Mouse (Mus musculus) layer of hippocampus, adult 11-12 months (tissue): ENCODE measurements at regions not wholly inside any gene's neighbourhood (a gene's known extent, or its start where the extent isn't known, plus 50 kb on each side); places are given as distances from the start of the nearest gene placed in this dataset.

ENCODE experiments used
- DNase-seq: peaks from one replicate; pipeline ENCODE4 v3.0.0; 2022; ENCODE audit warnings: low spot score

GRCm38 (mm10) chr6:117279786-117280411, 111.6 kb downstream of the Cxcl12 start:
- DNase-seq = no peak

GRCm38 (mm10) chr6:117280911-117281310, 112.6 kb downstream of the Cxcl12 start:
- no peak for DNase-seq

GRCm38 (mm10) chr6:117283616-117284015, 115.3 kb downstream of the Cxcl12 start:
- no peak for DNase-seq

DNA sequence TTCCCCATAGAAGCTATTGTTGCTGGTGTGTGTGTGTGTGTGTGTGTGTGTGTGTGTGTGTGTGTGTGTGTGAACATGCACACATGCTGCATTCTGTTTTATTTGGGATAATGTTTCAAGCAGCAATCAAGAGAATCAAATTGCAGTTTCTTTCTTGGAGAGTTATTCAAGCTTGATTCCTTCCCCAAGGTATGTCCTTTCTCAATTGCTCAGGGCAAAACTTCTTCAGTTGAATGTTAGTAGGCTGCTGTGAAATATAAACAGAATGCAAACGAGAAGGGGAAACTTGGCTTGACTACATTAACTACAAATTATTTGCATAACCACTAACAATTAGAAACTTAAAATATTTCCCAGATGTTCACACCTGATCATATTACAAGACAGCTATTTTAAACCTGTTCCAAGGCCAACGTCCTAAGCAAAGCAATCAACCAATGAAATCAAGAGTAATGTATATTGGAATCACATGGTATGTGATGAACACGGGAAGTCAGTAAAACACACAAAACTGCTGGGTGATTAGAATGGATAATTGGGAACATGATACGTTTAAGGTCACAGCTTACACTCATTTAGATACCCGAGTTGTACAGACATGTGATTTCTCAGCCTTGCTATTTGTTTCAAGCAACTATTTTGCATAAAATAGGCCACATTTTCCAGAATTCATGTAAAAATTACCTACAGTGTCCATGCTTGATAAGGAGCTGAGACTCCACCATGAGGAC, 116.2 kb downstream of the Cxcl12 start:
- DNase-seq = no peak

GRCm38 (mm10) chr6:117287396-117287795, 119.1 kb downstream of the Cxcl12 start:
- DNase-seq = no peak

DNA sequence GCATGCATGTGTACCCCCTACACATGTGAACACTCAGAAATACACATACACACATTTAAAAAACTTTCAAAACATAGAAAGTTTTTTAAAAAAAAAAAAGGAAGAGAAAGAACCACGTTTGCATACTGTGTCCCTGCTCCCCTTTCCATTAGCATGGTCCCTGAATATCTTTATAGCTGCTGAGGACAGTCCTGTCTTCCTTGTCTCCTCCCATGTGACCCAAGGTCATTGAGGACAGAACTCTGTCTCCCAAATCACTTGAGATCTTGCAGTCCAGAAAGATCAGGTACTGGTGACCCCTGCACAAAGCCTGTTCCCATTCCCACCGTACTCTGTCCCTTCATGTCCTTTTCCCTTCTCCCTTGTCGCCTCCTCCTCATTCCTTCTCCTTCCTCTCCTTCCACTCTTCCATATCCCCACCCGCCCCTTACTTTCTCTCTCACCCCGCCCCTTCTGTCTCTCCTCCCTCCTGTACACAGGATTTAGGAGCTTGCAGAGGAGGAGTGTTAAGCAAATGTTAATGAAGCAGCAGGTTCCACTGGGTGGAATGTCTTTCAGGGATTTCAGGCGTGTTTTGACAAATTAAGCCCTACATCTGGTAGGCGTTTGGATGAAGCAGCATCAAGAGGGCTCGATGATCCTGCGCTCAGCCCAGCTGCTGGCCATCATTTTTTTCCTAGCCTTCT, 125.6 kb downstream of the Cxcl12 start:
- DNase-seq = no peak

DNA sequence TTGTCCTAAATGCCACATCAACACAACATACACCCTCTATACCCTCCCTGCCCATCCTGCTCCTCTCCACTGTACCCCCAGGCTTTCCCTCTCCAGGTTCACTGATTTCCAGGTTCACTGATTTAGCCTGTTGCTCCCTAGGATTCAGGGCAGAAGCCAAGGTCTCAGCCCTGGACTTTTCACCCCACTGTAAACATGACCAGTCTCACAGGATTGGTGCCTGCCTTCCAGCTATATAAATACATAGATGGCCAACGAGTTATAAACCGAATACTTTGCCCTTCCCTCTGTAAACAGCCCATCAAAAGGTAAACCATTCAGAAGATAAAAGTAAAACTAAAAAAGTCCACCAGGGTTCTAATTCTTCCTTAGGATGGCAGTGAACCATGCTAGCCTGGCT, 129.6 kb downstream of the Cxcl12 start:
- DNase-seq = no peak

- no peak for DNase-seq
Observed at GRCm38 (mm10) chr6:117299503-117300288, 131.4 kb downstream of the Cxcl12 start.

- no peak for DNase-seq
Observed at GRCm38 (mm10) chr6:117303361-117303760, 135.0 kb downstream of the Cxcl12 start.

DNA sequence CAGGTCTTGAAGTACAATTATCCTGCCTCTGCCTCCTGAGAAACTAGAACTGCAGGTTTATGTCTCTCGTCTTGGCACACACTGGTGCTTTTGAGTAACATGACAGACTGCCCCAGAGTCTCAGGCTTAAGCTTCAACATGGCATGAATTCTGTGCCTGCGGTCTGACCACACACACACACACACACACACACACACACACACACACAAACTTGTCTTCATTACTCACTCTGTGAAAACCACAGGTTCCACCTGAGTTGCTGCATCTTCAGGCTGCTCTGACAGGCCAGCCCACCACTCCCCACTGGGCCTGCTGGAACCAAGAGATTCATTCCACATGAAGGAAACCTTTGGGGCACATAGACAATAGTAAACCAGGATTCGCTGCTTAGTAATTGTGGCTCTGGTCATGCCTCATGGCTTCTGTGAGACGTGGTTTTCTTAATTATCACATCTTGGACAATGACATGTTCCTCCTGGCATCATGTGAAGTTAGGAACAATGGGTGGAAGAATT, 137.5 kb downstream of the Cxcl12 start:
- DNase-seq = no peak

GRCm38 (mm10) chr6:117308636-117309035, 140.3 kb downstream of the Cxcl12 start:
- DNase-seq = no peak

- DNase-seq = no peak
Observed at GRCm38 (mm10) chr6:117312891-117313781, 144.8 kb downstream of the Cxcl12 start.

- no peak for DNase-seq
Observed at GRCm38 (mm10) chr6:117313944-117314566, 145.7 kb downstream of the Cxcl12 start.

- no peak for DNase-seq
Observed at GRCm38 (mm10) chr6:117323301-117323700, 155.0 kb downstream of the Cxcl12 start.

- no peak for DNase-seq
Observed at GRCm38 (mm10) chr6:117323850-117324249, 155.5 kb downstream of the Cxcl12 start.

DNA sequence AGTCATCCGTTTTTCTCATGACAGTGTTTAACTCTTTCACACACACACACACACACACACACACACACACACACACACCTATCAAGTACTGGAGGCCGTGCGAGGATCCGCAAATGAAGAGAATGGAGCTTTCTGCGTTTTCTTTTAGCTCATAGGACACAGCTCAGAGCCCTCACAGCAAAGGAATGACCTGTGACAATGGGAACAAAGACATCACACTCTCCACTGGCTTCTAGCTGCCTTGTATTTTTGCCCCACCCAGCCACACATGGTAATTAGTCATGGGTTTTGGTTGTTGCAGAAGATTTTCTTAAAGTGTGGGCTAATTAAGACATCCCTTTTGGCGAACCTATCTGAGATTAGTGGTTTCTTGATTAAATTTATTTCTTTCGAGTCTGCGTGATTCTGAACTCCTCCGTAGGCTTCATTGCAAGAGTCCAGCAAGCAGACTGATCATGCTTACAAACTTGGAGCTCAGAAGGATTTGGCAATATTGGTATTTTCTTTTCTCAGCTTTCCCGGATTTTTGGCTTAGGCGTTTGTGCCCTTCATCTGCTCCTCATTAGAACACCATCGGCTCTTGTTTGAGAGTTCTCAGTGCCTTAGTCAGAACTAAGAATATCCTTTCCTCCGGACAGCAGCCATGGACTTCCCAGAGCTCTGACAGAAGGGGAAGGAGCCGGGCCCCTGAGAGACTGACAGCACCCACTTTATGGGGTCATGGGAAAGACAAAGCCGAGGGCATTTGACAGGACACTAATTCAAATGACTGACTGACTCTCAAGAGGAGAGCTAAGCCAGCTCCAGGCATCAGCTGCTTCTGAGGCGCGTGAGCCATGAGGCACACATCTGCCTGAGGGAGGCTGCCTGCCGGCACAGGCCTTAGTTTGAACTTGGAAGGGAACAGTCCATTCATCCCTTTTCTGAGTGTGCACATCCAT, 158.8 kb downstream of the Cxcl12 start:
- no peak for DNase-seq

DNA sequence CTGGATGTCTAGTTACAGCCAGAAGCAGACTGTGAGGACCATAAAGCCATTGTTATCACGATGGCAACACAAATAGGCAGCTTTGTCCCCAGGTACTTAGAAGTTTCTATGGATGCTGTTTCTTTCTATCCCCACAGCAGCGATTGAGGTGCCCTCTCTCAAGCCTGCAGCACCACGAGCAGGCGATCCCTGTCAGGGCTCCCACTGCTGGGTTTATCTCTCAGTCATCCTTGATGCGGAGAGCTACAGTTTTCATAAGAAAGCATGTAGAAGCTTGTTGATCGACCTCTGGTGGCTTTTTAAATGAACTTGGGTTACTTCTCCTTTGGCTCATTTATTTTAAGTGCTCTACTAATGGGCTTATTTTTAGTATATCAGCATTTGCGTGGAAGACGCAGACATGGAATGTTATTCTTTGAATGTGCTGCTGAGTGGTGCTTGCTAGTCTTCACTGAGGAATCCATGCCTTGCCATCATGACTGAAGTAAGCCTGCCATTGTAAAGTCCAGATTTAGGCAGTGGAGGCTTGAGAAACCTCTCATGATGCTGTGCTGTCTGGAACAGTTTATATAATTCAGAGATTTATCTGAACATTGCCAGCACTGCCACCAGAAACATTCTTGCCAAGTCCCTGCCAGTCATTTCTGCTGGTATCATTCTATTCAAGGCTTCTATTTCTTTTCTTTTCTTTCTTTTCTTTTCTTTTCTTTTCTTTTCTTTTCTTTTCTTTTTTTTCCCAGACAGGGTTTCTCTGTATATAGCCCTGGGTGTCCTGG, 161.0 kb downstream of the Cxcl12 start:
- no peak for DNase-seq

DNA sequence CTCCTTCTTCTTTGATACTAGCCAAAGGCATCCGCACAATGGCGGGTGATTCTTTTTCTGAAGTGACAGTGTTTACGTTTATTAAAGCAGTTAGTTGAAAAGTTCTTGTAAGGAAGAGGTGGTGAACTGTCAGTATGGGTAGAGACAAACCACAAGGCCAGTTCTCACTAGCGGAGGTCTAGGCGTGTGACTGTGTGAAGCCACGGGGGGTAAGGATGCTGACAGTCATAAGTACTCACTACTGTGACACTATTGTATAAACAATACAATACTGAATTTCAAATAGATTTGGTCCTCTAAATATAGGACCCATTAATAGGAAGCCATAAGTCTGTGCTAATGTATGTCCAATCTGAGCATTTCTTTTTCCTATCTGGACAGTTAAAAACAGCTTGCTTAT, 161.9 kb downstream of the Cxcl12 start:
- no peak for DNase-seq
